Mouse (Mus musculus) layer of hippocampus, postnatal 36 days (tissue): ENCODE data around the gene Col15a1. TPM values are rescaled to one million over a fixed set of nuclear protein-coding genes. Genes with fewer than 3 reads are reported as not detected.

Source experiments
- DNase-seq, 2 experiments: peaks; one replicate each; pipeline ENCODE4 v3.0.0; 2022
- total RNA-seq, 2 experiments: library from RNA; stranded (reverse); gene quantifications; 2 replicates each; pipeline ENCODE4 v1.2.3; 2021

Gene Col15a1
- total RNA-seq, 2 experiments from 2014 or later: 5.6 to 7.8 TPM

DNA sequence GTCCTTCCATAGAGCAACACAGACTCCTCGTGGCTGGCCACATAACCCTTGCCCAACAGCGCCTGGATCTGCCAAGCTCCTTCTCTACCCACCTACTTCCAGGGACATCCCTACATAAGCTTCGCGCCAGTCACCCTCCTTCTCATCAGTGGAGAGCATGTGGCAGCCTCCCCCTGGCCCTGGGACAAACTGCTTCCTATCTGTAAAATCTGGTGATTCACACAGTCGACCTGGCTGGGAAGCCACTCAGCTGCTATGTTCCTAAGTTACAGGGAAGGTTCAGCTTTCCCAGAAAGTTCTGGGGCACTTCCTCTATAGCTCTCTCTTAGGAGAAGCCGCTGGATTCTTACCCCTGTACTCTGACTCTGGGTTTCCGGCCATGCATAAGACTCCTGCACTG lies 22.5 kb downstream of the Col15a1 start:
- DNase-seq: no peak

DNA sequence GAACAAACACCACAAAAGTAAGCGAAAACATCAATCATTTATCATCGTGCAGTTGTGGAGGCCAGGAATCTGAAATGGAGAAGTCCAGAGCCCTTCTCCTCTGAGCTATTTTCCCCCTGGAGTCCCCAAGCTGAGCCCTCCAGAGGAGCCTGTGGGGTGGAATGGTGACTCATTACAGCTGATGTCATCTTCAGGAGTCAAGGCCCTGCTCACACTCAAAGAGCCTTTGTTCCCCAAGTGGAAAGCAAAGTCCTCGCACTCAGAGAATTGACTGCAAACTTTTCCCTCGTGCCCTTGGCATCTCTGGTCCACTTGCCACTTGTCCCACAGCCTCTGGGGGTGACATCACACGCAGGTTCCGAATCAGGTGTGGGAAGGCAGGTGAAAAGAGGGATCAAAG lies 23.4 kb downstream of the Col15a1 start:
- no peak for DNase-seq

DNA sequence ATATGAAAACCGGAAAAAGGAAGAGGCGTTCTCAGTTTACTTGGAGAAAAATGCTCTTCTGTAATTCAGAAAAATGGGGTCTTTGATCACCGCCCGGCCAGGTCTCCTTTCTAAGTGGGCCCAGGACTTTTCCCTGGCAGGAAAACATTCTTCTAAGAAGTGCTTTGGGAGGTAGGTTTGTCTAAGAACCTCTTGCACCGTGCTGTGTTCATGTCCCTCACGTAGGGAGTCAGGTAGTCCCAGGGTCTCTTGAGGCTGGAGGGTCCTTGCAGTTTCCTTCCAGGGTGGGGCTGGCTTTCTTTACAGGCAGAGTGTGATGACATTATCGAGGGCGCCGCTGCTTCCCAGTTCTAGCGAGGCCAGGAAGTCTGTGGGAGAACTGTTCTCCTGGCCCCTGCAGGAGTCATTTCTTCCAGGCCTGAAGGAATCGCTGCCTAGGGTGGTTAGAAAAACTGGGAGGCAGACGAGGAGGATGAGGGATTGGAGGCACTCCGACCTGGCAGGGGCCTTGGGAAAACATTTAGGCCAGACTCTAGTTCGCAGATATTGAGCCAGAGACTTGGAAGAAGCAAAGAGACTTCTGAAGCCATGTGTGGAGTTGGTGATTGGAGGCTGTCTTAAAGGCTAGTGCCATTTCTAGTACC lies 25.4 kb downstream of the Col15a1 start:
- no peak for DNase-seq

DNA sequence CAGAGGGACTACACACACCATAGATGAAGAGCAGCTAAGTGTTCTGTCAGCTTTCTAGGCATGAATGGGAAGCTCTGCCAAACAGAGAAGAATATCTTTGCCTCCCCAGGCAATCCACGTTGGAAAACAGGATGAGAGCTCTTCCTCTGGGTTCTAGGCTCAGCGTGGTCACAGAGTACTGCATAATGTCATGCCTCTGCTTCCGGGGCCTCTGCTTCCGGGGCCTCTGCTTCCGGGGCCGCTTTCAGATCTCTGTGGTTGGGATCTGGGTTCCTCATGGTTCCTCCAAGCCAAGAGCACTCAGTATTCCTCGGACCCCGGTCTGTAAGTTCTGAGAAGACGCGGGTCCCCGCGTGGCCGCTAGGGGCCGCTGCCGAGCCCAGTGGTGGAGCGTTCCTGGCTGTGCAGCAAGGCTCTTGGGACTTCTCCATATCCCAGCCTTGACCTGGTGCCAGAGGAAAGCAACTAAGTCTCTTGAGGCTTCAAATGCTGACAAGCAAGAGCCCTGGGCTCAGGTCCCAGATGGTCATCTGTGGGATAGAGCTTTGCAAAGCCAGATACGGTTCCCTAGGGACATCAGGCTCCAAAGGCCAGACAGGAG lies 26.8 kb downstream of the Col15a1 start:
- peak; percentile 63 to 64 for DNase-seq

DNA sequence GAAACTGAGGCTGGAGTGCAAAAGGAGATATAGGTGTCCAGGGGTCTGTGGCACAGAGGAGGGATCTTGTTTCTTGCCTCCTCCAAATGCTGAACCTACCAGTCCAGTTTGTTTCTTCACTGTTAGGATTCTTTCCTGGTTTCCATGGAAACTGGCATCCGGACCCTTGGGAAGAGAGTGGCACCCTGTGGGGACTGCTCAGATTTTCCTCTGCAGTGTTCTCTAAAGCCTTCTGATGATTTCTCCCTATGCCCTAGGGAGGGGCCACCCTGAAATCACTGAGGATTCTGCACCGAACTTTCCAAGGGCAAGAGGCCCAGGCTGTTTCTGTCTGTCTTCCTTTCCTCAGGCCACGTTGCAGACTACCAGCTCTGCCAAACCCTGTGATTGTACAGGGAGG lies 27.4 kb downstream of the Col15a1 start:
- no peak for DNase-seq

DNA sequence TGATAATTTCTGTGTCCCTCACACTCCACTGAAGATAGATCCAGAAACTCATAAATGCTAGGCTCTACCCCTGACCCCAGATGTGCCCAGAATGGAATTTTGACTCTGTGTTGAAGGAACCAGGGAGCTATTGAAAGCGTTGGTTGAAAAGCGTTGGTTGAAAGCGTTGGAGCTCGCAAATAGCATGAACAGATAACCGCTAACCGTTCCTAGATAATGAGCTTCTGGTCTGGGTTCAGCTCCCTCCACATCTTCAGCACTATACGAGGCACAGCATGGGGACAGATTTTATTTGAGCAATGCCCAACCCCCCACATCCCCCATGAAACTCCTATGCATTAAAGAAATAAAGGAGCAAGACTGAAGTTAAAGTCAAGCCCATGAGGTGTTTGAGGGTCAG lies 28.1 kb downstream of the Col15a1 start:
- DNase-seq: no peak

DNA sequence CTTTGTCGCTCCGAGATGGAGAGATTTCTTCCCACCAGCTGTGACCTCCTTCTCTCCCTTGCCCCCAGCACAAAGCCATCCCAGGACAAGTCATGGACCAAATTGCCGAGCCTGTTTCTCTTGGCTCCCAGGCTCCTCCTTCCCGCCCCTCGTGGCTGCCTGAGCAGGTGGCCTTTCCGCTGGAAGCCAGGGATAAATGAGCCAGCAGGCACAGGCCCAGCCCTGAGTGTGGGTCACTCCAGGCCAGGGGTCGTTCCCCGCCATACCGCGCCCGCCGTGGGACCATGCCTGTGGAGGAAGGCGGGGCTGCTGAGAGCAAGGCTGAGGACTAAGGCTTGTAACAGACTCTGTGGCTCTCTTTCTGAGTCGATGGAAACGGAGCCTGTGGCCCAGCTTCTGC lies 29.3 kb downstream of the Col15a1 start:
- DNase-seq: no peak

DNA sequence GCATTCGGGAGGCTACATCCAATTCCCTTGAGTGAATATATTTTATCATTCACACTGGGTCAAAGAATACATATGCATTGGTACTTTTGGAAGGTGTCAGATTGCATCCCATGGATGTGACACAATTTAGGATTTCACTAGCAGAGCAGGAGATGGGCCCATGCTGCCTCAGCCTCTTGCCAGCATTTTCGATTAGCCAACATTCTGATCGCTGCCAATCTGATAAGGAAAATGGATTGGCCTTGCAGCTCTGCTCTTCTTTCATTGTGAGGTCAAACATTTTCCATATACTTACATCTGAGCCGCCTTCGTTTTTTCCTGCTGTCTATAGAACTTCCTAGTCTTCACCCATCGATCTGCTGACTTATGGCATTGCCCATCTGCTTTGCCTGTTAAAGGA lies 31.2 kb downstream of the Col15a1 start:
- no peak for DNase-seq

DNA sequence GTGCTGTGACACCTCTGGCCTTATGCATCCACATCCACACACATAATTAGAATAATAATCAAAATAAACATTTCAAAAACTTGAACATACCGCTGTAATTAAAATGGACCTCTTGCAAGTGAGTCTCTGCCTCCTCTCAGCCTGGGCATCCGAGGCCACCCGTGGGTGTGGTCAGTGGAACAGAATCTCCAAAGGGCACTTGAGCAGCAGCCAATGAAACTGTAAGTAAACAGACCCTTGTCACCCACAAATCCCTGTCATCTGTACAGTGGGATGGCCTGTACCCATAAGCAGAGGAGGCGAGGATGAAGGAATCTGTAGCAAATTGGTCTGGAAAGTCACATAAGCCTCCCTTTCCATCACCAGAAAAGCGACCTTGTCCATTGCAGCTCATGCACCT lies 32.9 kb downstream of the Col15a1 start:
- no peak for DNase-seq

DNA sequence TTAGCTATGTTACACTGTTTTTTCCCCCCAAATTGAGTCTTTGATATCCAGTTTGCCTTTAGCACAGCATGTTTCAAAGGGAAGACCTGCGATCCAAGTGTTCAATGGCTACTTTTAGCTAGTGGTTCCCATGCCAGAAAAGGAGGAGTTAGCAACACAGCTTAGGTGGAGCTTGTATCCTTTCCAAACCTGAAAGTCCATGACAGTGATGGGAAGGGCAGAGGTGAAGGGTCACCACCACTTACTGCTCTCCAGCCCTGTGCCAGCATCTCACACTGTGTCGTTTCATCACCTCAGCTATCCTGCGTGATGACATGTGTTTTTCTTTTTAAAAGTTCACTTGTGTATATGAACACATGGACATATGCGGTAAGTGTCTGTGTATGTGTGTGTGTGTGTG lies 34.2 kb downstream of the Col15a1 start:
- DNase-seq: no peak

DNA sequence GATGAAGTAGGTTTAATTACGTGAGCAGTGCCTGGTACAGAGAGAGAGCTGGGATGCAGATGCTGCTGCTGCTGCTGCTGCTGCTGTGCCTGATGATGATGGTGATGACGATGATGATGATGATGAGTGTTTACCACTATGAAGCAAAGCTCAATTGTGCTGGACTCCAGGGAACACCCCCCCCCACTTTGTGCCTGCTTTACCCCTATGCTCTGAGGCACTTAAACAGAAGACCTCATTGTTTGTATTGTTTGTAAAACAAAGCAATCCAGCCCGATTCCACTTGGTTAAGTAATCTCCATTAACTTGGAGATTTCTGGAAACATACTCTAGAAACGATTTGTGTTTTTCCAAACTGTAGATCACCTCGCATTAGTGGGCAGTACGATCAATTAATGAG lies 36.7 kb downstream of the Col15a1 start:
- no peak for DNase-seq

DNA sequence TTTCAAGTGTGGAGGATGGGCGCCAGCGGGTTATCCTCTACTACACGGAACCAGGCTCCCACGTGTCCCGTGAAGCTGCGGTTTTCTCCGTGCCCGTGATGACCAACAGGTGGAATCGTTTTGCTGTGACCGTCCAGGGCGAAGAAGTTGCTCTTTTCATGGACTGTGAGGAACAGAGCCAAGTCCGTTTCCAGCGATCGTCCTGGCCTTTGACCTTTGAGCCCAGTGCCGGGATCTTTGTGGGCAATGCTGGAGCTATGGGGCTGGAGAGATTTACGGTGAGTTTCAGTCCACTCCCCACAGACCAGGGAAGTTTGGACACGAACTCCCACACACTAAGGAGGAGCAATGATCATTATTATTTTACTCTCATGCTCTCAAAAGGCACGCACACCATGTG lies 37.7 kb downstream of the Col15a1 start:
- no peak for DNase-seq

DNA sequence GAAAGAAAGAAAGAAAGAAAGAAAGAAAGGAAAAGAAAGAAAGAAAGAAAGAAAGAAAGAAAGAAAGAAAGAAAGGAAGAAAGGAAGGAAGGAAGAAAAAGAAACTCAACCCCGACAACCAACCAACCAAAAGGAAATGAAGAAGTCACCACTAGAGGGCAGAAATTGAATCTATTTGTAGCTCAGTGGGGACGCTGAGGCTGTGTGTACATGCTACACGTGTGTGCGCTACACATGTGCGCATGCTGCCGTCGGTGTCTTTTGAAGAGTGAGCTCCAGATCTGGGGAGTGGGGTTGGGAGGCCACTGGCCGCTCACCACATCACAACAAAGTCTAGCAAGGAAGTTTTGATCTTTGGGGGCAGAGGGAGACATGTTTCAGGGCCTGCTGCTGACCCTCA lies 38.9 kb downstream of the Col15a1 start:
- no peak for DNase-seq

DNA sequence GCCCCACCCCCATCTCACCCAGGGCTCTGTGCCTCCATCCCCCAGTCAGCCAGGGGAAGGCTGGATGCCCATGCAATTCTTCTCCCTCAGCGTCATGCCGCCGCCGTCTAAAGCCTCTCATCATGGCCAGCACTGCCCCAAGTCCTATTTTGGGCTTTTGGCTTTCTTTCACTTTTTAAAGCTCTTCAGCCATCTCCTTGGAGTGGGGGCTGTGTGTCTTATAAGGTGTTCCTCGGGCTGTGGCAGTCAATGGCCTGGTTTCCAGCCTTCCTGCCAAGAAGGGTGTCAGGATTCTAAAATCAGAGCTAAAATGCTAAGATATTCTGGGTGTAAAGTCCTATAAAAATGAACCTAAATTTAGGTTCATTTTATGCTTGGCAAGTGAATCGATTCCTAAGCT lies 39.6 kb downstream of the Col15a1 start:
- no peak for DNase-seq

DNA sequence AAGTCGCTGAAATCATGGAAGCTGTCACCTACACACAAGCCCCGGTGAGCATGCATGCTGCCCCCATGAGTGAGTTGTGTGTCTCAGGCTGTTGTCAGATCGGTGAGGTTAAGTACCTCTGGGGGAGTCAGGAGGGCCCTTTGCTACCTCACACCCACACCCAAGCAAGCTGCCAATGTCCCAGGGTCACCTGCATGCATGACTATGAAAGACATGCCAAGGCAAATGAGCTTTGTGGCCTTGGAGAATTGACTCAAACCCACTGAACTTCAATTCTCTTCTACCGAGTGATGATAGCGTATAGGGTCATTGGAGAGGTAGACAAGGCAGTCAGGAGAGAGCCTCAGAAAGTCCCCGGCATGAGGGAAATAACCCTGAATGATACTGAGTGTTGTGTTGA lies 41.2 kb downstream of the Col15a1 start:
- no peak for DNase-seq

DNA sequence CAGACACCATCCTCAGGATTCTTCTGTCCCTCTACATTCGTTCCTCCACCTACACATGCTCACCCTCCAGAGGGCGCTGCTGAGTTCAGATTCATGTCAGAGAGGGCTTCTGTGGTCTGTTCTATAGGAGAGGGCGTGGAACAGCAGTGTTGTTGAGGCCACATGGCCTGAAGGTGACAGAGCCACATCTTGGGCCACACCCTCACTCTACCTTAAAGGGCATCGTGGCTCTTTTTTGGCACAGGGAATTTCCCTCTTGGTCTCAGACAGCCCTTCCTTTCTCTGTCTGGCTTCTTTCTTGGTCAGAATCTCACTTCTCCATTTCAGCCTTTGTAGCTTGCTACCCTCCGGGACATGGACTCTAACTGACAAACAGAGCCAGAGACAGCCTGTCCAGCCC lies 43.1 kb downstream of the Col15a1 start:
- DNase-seq: peak; percentile 69

DNA sequence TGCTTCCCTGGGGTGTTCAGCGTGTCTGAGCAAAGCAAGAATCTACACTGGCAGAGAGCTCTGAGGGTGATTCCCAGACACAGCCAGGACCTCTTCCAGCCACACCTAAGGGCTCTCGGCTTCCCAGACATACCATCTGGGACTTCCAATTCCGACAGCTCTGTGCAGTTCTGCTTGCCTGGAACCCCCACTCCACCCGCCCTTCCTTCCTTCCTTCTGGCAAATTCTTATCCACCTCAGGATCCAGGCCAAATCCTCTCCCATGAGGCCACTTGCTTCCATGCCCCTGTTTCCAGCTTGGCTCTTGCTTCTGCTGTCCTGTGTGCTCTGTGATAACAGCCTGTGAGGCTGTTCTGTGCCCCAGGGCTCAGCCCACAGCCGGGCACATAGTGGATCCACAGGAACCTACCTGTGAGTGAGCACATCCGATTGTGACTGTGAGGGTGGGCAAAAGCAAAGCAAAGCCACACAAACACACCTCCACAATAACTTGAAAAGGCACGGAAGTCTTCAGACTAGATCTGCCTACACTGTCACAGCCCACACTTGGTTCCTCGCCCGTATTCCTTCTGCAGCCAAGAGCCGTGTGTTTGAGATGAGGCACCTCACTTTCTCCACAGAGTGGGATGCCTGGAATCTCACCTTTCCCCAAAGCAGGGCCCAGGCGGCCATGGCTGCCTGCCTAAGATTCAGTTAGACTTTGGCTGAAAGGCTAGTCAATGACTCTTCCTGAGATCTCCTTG lies 43.9 kb downstream of the Col15a1 start:
- no peak for DNase-seq

DNA sequence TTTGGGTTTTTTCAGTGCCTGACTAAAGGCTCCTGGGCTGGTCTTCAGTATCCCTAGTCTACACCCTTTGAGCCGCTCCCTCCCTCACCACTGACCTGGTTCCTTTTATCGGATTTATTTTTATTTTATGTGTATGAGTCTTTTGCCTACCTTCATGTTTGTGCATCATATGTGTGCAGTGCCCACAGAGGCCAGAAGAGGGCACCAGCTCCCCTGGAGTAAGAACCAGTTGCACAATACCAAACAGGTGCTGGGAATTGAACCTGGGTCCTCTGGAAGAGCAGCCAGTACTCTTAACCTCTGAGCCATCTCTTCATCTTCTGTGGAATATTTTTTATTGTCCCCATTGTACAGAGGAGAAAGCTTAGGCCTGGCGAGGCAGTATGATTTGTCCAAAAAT lies 44.7 kb downstream of the Col15a1 start:
- no peak for DNase-seq

DNA sequence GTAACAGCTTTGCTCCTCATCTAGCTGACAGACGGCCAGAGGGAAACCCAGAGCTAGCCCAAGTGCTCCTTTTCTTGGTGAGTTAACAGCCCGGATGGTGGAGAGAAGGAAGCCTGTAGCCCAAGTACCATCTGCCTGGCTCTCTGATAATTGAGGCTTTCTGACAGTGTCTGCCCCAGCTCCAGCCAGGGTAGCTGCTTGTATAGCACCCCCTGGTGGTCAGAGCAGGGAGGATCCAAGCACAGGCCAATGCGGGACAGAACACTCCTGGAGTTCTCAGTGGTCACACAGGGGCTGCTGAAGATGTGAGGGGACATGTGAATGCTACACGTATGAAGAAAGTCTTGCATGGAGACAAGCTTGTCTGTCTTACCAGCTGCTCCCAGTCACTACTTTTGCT lies 47.7 kb downstream of the Col15a1 start:
- peak; percentile 70 to 75 for DNase-seq

DNA sequence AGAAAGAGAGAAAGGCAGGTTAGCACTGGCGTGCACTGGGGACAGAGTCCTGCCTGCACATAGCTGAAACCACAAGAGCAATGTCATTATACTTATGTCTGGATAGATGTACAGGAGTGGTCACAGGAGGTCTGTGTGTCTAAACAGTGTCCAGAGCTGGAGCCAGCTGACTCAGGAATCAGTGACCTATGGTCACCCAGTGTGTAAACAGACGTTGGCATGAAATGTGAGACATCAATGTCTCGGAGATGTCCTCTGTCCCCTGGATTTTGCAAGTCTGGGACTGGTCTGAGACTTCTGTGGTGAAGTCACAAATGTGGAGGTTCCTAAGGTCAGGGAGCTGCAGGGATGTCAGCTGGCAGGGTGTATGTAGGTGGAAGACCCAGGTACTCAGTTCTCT lies 50.2 kb downstream of the Col15a1 start:
- DNase-seq: no peak

DNA sequence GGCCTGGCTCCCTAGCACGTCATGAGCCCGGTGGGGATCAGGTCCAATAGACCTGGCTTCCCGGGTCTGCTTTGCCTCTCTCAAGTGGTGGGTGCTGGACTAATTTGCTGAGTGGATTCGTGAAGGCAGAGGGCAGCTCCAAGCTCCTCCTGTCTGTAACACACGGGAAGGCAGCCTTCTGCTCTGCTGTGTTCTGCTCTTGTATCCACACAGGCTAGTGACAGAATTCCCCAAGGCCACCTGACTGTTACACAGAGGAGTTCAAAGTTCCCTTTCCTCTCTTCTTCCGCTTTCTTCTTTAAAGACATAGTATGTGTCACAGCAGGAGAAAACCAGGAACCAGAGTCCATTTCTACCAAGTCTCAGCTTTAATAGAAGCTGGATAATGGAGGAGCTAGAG lies 53.1 kb downstream of the Col15a1 start:
- no peak for DNase-seq

DNA sequence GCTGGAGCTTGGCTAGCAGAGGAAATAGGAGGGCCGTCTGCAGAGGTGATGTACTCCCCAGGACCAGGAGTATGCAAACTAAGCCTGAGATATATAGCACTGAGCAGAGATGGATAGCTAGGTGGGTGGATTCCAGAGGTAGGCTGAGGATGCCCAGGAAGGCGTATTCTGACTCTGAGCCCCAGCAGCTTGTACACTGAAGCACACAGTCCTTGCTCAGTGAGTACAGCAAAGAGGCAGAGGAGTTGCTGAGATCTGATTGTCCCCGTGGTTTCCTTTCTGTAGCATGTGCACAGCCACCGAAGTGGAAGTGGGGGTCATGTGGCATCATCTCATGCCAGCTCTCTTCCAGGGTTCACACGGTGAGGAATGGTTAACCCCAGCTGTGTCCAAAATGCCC lies 54.0 kb downstream of the Col15a1 start:
- DNase-seq: no peak

DNA sequence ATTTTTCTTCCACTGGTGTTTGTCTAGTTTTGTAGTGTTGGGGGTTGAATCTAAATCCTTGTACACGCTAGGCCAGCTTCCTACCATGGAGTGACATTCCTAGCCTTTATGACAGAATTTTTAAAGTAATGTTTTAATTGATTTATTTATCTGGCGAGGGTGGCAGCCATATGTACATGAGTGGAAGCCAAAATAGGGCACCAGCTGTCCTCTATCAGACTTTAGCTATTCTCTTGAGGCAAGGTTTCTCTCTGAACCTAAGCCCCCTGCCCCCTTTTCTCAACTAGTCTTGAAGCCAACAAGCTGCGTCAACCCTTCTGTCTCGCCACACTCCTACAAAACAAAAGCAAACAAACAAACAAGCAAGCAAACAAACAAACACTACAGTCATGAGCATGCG lies 57.6 kb downstream of the Col15a1 start:
- DNase-seq: peak in 1 of 2 experiments; percentile 58

DNA sequence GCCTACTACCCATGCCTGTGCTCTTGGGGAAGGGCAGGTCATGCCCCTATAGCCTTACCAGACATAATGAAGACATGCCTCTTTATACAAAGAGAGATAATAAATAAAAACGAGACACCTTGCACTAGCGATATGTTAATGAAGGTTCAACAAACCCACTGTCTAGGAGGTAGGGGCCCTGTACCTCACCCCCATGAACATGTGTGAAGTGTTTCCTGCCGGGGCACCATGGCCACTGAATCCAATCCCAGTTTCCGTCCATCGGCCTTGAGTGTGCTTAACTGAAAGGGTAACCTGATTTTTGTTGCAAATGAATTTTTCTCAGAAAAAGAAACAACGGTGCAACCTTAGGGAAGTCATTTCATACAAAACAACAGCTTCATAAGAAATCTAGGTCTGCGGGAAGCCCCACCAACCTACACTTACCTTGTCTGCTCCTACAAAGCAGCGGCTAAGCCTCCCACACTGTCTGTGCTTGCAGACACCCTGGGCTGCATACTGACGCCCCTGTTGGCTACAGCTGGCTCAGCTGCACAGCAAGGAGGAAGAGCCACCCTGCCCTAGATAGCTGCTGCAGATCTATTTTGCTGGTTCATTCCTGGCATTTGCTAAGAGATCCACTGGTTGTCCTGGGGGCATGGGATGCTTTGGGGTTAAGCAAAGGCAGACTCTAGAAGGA lies 64.6 kb downstream of the Col15a1 start:
- no peak for DNase-seq
